Mouse (Mus musculus) lung, postnatal 14 days (tissue): ENCODE data around the gene Mageb3.
"Not testable (repeated sequence)": the region's sequence is repeated elsewhere in the genome, so short reads cannot be mapped to it uniquely, and the experiment has no call there.

ENCODE experiments used
- DNase-seq: peaks from one replicate; pipeline ENCODE4 v3.0.0; 2021

The Mageb3 gene

DNA sequence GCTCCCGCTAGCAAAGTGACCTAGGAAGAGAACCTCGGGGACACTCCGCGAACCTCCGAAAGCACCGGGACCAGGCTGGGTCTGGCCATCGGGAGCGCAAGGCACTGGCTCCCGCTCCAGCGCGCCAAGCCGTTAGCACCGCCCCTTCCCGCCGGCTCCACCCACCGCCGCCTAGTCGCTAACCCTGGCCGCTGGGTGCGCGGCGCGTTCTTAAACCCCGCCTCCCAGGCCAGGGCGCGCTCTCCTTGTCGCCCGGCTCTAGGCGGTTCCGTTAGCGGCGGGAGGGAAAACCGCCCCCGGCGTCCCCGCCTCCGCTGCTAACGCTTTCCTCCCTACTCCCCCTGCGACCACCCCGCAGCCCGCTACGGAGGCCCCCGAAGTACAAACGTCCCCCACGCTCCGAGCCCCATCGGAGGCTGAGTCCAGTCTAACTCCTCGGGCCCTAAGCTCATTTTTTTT, at the start of gene Mageb3, which contains the start of gene Ctdspl2:
Mageb3 (minus strand) TSS at position 328 of the 459 bp plus-strand sequence.
Ctdspl2 (plus strand) TSS at position 237 of the 459 bp plus-strand sequence.
- DNase-seq = peak; percentile 98

DNA sequence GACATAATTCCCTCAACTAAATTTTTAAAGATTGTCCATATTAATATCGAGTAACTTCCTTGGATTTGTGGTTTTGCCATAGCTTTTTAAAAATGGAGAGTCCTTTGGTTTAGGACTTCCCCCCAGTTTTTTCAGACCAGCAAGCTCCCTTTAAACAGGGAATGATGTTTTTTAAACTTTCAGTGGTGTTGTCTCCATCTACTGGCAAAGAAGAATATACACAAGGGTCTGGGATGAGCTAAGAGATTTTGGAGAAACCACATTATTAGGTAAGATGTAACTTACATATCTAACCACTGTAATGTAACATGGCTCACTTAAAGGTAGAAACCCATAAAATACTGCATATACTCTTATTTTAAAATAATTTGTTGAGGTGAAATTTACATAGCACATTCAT, 39.8 kb upstream of the Mageb3 start:
- no peak for DNase-seq

DNA sequence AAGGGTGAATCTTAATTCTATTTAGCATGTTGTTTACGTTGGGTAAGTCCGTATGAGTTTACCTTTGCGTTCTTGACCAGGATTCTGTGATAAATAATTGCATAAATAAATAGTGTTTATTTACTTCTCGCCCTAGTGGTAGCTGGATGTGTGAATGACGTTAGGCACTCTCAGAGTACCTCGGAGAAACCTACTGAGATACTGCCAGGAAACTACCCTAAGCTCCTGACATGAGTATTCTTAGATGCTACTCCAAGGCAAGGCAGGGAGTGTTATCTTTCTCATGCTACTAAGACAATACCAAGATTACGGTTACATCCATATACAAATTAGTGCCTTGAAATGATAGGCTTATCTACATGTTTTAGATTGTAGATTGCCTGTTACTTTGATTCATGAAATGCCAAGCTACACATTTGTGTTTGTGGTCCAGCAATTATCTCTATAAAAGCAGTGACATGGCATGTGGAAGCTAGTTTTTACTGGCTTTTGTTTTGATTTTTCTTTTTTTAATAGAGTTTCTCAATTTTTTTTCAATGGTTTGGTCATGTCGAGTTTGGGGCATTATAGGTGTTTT, 1.4 kb upstream of the Mageb3 start:
- no peak for DNase-seq

DNA sequence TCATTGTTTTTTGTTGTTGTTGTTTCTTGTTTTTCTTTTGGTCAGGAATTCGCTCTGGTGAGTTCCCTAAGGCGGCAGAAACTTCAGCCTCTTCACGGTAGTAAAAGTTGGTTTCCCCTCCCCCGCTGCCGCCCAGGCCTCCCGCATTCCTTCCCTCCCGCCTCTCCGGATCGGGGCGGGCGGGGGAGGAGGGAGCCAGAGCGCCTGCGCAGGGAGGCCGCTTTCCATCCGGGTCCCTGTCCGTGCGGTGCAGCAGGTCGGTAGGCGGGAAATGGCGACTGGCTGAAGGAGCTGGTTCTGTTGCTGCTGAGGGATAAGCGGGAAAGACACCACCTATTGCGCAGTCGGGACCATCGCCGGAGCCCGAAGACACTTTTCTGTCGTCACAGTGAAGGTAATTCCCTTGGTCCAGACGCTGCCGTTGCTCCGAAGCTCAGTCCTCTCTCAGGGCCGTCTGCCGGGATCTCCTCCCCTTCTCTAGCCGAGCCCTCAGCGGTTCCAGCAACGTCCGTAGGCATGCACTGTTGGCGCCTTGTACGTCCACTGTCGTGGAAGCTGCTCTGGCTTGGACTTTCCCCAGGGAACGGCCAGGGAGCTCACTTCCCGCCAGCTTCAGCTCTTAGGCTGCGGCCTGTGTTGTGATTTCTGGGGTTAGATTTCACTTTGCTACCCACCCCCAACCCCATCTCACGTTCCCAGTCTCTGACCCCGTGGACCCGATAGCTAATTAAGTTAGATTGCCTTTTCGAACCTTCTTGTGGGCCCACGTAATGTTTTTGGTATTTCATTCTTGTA, 529 bp upstream of the Mageb3 start:
- DNase-seq = peak; percentile 95

DNA sequence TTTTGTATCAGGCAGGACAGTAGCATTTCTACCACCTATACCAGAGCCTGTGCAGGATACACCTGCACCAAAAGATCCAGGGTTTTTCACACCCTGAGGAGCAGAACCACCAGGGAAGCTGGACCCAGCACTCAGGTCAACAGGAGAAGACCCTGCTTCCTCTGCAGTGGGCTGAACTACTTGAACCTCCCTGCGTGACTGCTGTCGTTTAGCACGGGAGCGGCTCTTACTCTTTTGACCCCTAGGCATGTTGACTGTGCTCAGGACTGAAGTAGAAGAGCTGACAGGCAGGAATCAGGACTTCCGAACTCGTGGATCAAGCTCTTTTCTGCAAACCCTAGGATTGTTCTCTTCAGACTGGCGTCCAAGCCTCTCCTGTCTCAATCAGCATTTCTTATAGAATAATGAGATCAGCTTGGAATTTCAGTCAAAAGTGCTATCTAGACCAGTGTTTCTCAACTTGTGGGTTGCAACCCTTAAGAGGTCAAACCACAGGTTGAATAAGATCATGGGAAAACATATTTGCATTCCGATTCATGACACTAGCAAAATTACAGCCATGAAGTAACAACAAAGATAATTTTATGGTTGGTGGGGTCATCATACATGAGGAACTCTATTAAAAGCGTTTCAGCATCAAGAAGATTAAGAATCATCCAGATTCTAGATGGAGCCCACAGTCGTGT, 778 bp downstream of the Mageb3 start:
- DNase-seq = no peak

DNA sequence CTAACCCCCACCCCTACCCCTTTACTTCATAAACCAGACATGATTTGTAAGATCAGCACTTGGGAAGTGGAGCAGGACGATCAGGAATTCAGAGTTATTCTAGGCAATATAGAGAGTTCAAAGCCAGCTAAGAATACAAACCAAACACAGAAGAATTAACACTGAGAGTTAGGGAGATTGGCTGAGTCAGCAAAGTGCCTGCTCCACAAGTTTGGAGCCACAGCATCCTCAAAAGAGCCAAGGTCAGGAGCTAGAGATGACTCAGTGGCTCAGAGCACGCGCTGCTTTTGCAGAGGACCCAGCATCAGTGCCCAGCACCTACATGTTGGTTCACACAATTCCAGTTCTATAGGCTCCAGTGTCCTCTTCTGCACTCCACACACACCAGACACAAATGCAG, 12.5 kb downstream of the Mageb3 start:
- no peak for DNase-seq

DNA sequence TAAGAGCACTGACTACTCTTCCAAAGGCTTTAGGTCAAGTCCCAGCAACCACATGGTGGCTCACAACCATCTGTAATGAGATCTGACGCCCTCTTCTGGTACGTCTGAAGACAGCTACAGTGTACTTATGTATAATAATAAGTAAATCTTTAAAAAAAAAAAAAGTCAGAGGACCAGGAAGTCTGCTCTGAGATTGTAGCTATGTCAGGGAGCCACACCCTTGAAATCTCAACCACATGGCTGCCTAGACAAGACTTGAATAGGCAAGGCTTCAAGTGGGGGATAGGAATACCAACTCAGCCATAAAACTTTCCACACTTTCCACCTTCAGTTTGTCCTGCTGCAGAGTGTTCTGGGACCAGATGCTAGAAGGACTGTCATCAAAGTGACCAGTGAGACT, 18.3 kb downstream of the Mageb3 start:
- not testable (repeated sequence) for DNase-seq

DNA sequence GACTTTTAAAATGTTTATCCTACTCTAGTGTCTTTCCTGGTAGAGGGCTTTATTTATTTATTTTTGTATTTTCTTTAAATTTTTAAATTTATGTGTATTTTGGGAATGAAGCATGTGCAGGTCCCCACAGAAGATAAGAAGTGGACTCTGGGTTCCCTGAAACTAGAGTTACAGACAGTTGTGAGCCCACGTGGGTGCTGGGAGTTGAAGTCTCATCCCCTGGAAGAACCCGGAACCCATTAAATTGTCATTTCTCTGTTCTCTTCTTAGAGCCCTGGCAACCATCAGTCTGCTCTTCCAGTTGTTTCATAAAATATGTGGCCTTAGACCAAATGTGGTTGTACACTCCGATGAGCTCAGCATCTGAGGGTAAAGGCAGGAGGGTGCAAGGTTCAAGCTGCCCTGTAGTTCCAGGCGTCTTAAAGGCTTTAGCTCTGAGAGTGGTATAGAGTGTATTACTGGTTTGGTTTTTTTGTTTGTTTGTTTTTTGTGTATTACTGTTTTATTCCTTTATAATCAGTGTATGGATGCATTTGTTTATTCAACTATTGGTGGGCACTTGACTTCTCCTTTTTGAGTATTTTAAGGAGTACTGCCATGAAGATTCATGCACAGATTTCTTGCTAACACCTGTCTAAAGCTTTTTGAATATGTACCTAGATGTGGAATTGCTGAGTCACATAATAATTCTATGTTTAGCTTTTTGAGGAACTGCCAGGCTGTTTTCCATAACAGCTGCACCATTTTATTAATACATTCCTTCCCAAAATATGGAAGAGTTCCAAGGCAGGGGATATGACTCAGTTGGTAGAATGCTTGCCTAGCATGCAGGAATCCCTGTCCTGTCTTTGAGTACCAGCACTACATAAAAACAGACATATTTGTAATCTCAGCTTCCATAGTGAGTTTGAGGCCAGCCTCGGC, 39.6 kb downstream of the Mageb3 start:
- peak; percentile 7 for DNase-seq

DNA sequence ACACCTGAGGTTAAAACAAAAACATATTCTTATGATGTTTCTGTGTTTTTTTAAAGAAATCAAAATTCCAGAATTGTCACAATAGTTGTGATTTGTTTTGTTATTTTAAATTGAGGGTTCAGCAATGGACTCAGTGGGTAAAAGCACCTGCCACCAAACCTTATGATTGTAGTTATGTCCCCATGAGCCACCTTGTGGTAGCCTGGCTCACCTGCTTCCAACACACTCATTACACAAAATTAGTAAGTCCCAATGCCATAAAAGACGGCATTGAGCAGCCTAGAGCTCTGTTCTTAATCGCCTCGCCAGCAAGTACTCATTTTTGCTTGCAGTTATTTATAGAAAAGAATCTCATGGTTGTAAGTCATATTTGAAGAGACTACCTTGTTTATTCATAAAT, 45.9 kb downstream of the Mageb3 start:
- DNase-seq = no peak
